Mouse (Mus musculus): ENCODE data around the gene Gm14569.

DNA sequence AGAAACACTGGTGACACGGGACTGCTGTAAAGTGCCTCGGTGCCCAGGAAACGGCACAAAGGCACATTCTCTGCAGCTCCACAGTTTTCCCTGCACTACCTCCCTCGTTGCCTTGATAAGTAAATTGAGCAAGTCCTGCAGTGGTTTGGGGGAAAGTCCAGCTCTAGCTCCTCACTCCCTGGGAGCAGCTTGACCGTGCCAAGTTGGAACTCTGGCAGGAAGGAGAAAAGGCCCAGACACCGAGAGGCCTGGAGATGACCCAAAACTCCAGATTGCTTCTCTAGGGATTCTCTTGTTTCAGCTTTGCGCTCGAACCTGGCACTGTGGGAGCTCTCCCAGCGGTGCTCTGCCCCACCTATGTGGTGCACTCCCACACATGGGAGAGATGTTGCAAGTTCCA lies 21.6 kb upstream of the Gm14569 start:
- TF ChIP-seq CTCF (IDR thresholded peaks at IDR 0.05; ENCODE audit: insufficient read depth, low read length) (no peak), POLR2A (IDR thresholded peaks at IDR 0.05; ENCODE audit: borderline replicate concordance, extremely low read depth, low read depth, low read length) (no peak)

All from lung, adult 2 months (tissue).